Mouse (Mus musculus) embryonic stem cell, embryonic (primary cell): ENCODE data around the gene Cdk5rap3.

Experiments
- CTCF ChIA-PET, 4 experiments: fragments of 300-600 bp in 2 of 4; fragments of 350-600 bp in 2 of 4; sonication (Branson Sonifier 250); formaldehyde crosslinking; loops; one replicate each; lab custom pipeline; 2022; ENCODE audit warnings: inconsistent platforms in 2 of 4; lab: Charles Lee
- POLR2A ChIA-PET, 4 experiments: fragments of 300-600 bp in 2 of 4; fragments of 350-600 bp in 2 of 4; sonication (Branson Sonifier 250); formaldehyde crosslinking; loops; one replicate each; lab custom pipeline; 2022; ENCODE audit warnings: antibody characterized with exemption in 4 of 4, inconsistent platforms in 1 of 4; lab: Charles Lee

Gene Cdk5rap3

GRCm38 (mm10) chr11:96940578-96941465, 24.5 kb upstream of the Cdk5rap3 start:
- ChIA-PET POLR2A (interaction anchor here in 2 of 4 experiments (0.9 to 1.7 kb wide), 3 partner anchors 12 to 16 kb away, joined by 3 to 4 read pairs (median 4); no protein-coding TSS in a partner anchor), CTCF (no interaction called here)

GRCm38 (mm10) chr11:96938426-96938800, 22.1 kb upstream of the Cdk5rap3 start:
- ChIA-PET POLR2A (interaction anchor here in 2 of 4 experiments (0.6 to 1.2 kb wide), 4 partner anchors 9 to 103 kb away, joined by 3 to 5 read pairs (median 3); partner anchors contain the start of gene Mrpl10 (in 1 of the 2)), CTCF (interaction anchor here in 3 of 4 experiments (0.5 to 1.6 kb wide), 4 partner anchors 13 to 347 kb away, joined by 5 to 6 read pairs (median 5); no protein-coding TSS in a partner anchor)

GRCm38 (mm10) chr11:96937549-96938425, 21.5 kb upstream of the Cdk5rap3 start:
- CTCF ChIA-PET, result interaction anchor here (0.5 to 1.6 kb wide), 8 partner anchors 14 to 497 kb away, joined by 3 to 8 read pairs (median 4); partner anchors contain the start of gene Cdk5rap3 (in 1 of the 4)
- POLR2A ChIA-PET, result interaction anchor here in 3 of 4 experiments (0.6 to 1.8 kb wide), 9 partner anchors 9 to 251 kb away, joined by 3 to 5 read pairs (median 3); partner anchors contain the start of genes Cdk5rap3 (in 2 of the 3) and Mrpl10 (in 1 of the 3)

DNA sequence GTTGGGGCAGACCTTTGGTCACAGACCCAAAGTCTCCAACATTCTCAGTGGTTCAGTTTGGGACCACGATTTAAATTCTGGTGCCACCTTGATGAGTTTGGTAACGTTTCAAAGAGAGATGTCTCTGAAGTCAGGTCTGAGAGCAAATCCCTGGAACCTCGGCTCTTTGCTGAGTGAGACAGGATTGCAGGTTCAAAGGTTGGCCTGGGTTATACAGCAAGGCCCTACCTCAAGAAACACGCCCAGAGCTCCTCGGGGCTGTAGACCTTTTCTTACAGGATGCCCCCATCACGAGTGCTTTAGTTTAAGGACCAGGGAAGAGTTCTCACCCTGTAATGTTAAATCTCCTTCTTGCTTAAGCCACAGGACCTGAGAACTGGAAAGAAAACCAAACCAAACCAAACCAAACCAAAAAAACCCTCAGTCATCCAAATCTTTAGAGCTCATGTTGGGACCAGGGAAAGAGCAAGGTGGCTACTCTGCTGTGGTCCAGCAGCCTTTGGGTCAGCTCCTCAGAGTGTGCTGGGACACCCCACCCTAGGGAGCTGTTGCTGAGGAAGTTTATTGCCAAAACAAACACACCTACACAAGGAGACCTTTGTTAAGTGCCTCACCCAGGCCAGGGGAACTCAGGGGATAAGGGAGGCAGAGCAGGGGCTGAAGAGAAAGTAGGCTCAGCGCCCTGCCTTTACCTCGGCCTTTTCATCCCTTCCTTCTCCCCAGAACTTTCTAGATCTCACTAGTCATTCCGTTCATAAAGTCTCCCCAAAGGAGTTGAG, 19.8 kb upstream of the Cdk5rap3 start:
- ChIA-PET POLR2A (interaction anchor here in 3 of 4 experiments (0.6 to 11.0 kb wide), 10 partner anchors 11 to 798 kb away, joined by 3 to 134 read pairs (median 4); partner anchors contain the start of genes Cdk5rap3 (in 2 of the 3) and Pnpo (in 1 of the 3)), CTCF (interaction anchor here in 1 of 4 experiments (1.3 kb wide), 1 partner anchor 20 kb away, joined by 4 read pairs; no protein-coding TSS in a partner anchor)

DNA sequence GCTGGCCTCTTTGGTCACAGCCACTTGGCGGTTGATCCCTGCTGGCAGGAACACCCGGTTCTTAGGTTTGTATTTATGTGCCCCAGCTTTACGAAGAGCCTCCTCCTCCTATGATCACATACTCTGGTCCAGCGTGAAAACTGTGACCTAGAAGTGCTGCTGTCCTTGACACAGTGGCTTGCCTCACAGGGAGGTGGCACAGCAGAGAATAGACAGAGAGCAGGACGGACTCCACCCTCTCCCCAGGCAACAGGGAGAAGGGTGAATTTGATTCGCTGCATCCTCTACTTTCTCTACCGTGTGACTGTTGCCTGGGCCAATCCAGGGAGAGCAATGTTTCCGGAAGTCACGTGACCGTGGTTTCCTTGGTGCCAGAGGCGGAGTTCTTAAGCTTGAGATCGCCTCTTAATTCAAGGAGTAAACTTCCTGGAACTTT, 18.6 kb upstream of the Cdk5rap3 start:
- ChIA-PET POLR2A (interaction anchor here (0.5 to 11.0 kb wide), 45 partner anchors 9 to 782 kb away, joined by 3 to 134 read pairs (median 4); partner anchors contain the start of genes Cdk5rap3 (in 3 of the 4), Pnpo (in 3 of the 4), Lrrc46 (in 2 of the 4) and Mrpl10 (in 2 of the 4)), CTCF (interaction anchor here in 3 of 4 experiments (0.9 to 2.9 kb wide), 11 partner anchors 9 to 500 kb away, joined by 3 to 12 read pairs (median 4); partner anchors contain the start of genes Cdk5rap3 (in 2 of the 3) and Pnpo (in 1 of the 3))

GRCm38 (mm10) chr11:96933562-96934276, 17.4 kb upstream of the Cdk5rap3 start:
- CTCF ChIA-PET, result interaction anchor here in 2 of 4 experiments (0.6 to 2.9 kb wide), 6 partner anchors 17 to 1853 kb away, joined by 3 to 18 read pairs (median 8); partner anchors contain the start of gene Cdk5rap3 (in 1 of the 2)
- POLR2A ChIA-PET, result interaction anchor here in 3 of 4 experiments (0.5 to 11.0 kb wide), 21 partner anchors 10 to 492 kb away, joined by 3 to 134 read pairs (median 6); partner anchors contain the start of genes Cdk5rap3 (in 3 of the 3) and Pnpo (in 3 of the 3)

GRCm38 (mm10) chr11:96931327-96932062, 15.2 kb upstream of the Cdk5rap3 start:
- CTCF ChIA-PET, result interaction anchor here in 2 of 4 experiments (0.6 to 3.9 kb wide), 6 partner anchors 13 to 365 kb away, joined by 3 to 29 read pairs (median 3); partner anchors contain the start of gene Cdk5rap3 (in 2 of the 2)
- POLR2A ChIA-PET, result interaction anchor here (0.6 to 11.0 kb wide), 12 partner anchors 12 to 793 kb away, joined by 3 to 134 read pairs (median 4); partner anchors contain the start of genes Cdk5rap3 (in 2 of the 4), Lrrc46 (in 2 of the 4), Mrpl10 (in 2 of the 4) and Pnpo (in 2 of the 4)

DNA sequence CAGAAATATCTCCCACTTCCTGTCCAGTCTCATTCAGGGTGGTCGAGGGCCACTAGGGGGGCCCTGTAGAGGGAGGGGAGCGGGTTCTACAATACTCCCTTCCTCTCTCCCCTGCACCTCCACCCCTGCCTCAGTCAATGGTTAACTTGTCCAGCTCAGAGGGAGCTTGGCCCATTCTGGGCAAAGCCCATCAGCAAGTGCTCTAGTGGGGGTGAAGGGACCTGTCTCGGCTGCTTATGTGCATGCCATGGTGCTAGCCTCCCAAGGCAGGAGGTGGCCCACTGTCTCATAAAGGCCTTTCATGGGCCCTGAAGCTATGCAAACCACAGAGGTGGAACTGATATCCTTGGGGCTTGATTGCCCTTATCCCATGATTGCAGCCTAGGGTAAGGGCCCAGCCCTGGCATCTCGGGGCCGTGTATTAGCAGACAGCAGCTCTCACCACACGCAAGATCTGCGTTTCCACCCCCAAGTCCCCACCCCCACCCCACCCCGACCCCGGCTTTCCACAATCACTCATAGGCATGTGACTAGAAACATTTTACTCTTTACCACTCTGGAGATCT, 13.6 kb upstream of the Cdk5rap3 start:
- ChIA-PET POLR2A (interaction anchor here in 3 of 4 experiments (0.9 to 11.0 kb wide), 19 partner anchors 8 to 156 kb away, joined by 3 to 134 read pairs (median 4); partner anchors contain the start of genes Cdk5rap3 (in 2 of the 3) and Pnpo (in 2 of the 3)), CTCF (interaction anchor here in 3 of 4 experiments (0.6 to 3.9 kb wide), 6 partner anchors 13 to 34 kb away, joined by 3 to 29 read pairs (median 5); partner anchors contain the start of gene Cdk5rap3 (in 2 of the 3))

- POLR2A ChIA-PET, result interaction anchor here in 3 of 4 experiments (0.6 to 11.0 kb wide), 36 partner anchors 9 to 1771 kb away, joined by 3 to 134 read pairs (median 4); partner anchors contain the start of genes Cdk5rap3 (in 3 of the 3) and Pnpo (in 2 of the 3)
- CTCF ChIA-PET, result interaction anchor here (0.5 to 3.9 kb wide), 12 partner anchors 13 to 218 kb away, joined by 3 to 29 read pairs (median 4); partner anchors contain the start of genes Cdk5rap3 (in 3 of the 4), Lrrc46 (in 1 of the 4) and Mrpl10 (in 1 of the 4)
Observed at GRCm38 (mm10) chr11:96929096-96929765, 12.9 kb upstream of the Cdk5rap3 start.

DNA sequence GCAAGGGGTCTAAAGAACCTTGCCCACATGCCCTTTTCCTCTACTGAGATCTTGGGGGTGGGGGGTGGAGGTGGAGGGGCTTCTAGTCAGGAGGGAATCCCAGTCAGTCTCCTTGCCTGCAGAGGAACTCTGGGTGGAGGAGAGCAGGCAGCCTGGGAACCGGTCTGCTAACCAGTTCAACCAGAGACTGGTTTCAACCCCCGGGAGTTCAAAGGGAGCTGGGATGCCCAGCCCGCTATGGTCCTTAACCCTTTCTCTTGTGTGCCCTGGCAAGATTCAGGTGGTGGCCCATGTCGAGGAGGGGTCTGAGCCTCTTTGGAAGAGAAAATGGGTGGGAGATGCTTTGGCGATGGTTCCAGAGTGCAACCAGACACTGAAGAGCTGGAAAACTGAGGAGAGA, 12.4 kb upstream of the Cdk5rap3 start:
- CTCF ChIA-PET, result interaction anchor here (0.5 to 3.9 kb wide), 12 partner anchors 12 to 219 kb away, joined by 3 to 29 read pairs (median 4); partner anchors contain the start of genes Cdk5rap3 (in 3 of the 4), Lrrc46 (in 1 of the 4) and Mrpl10 (in 1 of the 4)

DNA sequence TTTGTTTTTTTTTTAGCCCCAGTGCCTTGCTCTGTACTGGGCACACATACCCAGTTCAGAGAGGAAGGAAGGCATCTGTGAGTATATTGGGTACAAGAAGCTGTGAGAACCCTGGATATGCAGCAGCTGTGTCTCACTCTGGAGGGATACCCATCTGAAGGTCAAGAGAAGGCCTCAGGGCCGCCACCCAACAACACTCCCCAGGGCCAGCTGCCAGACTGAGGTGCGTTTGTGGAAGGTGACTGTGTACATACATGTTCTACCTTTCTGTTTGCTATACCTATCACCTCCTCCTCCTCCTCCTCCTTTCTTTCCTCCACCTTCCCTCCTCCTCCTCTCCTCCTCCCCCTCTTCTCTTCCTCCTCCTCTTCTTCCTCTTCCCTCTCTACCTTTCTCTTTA, 11.8 kb upstream of the Cdk5rap3 start, which contains the start of gene Prr15l:
Gene Prr15l (plus strand): TSS at position 17 of the 400 bp plus-strand sequence.
- POLR2A ChIA-PET, result interaction anchor here in 3 of 4 experiments (0.7 to 11.0 kb wide), 13 partner anchors 8 to 1770 kb away, joined by 3 to 134 read pairs (median 12); partner anchors contain the start of genes Cdk5rap3 (in 2 of the 3) and Pnpo (in 2 of the 3)
- CTCF ChIA-PET, result interaction anchor here (1.0 to 2.2 kb wide), 4 partner anchors 12 to 29 kb away, joined by 4 to 13 read pairs (median 5); partner anchors contain the start of gene Cdk5rap3 (in 2 of the 4)

More for the DNA sequence above, 12.4 kb upstream of the Cdk5rap3 start:
- POLR2A ChIA-PET, result interaction anchor here in 3 of 4 experiments (0.6 to 11.0 kb wide), 31 partner anchors 9 to 1771 kb away, joined by 3 to 134 read pairs (median 4); partner anchors contain the start of genes Cdk5rap3 (in 3 of the 3) and Pnpo (in 2 of the 3)

DNA sequence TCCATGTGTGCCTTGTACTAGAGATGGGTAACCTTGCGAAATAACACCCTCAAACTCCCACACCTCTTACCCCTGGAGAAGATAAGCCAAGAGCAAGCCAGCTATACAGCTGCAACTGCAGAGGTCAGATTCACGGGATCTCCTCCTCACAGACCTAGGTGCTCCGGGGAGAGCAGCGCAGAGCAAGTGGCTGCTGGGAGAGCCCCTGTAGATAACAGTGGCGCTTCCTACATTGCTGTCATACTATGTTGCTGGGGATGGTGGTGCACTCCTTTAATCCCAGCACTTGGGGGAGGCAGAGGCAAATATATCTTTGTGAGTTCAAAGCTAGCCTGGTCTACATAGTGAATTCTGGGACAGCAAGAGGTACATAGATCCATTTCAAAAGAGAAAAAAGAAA, 10.3 kb upstream of the Cdk5rap3 start:
- CTCF ChIA-PET, result interaction anchor here (0.6 to 2.2 kb wide), 7 partner anchors 10 to 781 kb away, joined by 3 to 5 read pairs (median 4); partner anchors contain the start of gene Cdk5rap3 (in 2 of the 4)
- POLR2A ChIA-PET, result interaction anchor here in 3 of 4 experiments (0.5 to 11.0 kb wide), 10 partner anchors 9 to 176 kb away, joined by 3 to 134 read pairs (median 4); partner anchors contain the start of genes Cdk5rap3 (in 3 of the 3) and Pnpo (in 1 of the 3)
